Mouse (Mus musculus) adrenal gland, postnatal 4 days (tissue): ENCODE measurements at regions not wholly inside any gene's neighbourhood (a gene's known extent, or its start where the extent isn't known, plus 50 kb on each side); places are given as distances from the start of the nearest gene placed in this dataset.
"Not testable (repeated sequence)": the region's sequence is repeated elsewhere in the genome, so short reads cannot be mapped to it uniquely, and the experiment has no call there.

ENCODE experiments used
- DNase-seq, 2 experiments: peaks; one replicate each; pipeline ENCODE4 v3.0.0; 2021 to 2022; ENCODE audit warnings: low spot score in 2 of 2, mixed read lengths in 2 of 2

DNA sequence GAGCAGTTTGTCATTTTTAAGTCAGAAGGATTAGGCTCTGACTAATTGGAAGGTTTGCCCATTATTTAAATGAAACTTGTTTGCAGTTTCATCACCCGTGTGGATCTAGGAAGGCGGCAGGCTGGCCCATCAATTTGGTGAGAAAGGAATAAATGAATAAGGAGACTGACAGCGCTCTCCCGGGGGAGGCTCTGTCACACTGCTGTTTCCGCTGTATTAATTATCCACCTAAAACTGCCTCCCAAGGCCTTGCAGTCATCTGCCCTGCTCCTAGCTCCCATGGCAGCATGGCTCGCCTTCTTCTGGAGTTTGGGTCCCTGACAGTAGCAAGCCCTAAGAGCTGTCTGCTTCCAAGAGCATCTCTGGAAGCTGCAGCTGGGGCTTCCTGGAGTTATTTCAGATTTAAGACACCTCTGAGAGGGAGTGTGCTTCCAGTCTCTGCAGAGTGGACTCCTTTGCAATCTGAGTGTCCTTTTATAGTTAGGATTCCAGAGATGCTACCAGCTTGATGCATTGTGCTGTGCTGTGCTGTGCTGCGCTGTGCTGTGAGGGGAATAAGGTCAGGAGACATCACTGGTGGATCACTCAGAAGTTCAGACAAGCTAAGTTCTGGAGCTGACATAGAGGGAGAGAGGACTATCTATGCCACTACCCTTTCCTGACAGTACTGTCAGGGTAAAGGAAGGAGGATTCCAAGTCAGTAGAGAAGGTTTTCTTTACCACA is 452.9 kb upstream of the Arid1b start:
- no peak for DNase-seq

DNA sequence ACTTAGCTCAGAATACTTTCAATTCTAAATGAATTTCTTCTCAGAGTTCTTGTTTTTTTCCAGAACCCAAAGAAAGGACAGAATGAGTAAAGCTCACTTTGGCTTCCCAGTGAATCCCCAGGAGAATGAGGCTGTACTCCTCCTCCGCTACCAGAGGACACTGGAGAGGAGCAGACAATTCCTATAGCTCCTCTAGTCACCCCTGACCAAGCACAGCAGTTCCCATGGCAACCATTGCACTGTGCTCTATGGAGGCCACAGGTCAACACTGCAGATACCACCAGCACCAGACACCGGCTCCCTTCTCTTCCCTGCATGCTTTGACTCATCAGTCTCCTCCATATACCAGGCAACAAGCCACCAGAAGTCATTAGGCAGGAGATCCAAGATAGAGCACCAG is 447.6 kb upstream of the Arid1b start:
- DNase-seq = no peak

DNA sequence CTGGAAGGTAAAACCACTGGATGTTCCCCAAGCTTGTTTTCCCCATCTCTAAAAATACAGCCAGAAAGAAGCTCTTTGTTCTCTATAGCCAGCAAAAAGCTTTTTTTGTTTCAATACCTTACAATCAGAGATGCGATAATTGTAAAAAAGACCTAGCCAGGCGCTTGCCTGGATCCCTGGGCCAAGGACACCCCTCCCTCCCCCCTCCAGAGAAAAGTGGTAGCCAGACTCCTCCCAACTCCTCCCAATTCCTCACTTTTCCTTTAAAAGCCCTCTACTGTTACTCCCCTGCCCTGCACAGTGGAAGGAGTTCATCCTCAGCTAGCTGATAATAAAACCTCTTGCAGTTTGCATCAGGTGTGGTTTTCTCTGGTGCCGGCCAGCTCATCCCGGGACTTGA is 441.1 kb upstream of the Arid1b start:
- not testable (repeated sequence) for DNase-seq

DNA sequence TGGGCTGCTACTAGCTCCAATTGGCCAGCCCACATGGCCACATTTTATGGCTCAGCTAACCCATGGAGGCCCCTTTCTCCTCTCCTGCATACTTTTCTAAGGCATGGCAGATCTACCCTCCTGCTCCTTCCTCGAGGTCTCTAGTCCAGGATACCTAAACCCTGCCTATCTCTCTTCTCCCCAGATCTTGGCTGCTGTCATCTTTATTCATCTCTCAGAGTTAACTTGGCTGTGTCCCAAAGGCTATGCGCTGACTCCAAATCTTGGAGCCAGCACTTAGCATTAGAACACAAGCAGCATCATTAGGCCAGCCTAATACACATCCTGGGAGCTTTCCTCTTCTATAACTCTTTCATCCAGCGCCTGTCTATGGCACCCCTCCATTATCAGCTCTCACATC is 430.5 kb upstream of the Arid1b start:
- no peak for DNase-seq

DNA sequence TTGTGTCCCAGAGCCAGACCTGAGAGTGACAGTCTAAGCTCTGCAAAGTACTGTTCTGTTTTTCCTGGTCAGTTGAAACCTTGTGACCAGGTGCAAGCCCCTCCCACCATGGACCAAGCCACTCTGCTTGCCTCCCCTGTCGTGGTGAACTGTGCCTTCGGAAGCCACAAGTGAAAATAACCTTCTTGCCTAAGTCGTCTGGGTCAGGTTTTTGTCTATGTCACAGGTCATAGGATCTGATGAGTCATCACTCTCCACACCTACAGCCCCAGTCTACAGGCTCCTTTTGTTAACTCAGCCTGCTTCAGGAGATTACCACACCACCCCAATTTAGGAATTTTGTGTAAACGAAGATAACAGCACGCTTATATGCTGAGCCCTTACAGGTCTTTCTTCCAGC is 417.2 kb upstream of the Arid1b start:
- no peak for DNase-seq

DNA sequence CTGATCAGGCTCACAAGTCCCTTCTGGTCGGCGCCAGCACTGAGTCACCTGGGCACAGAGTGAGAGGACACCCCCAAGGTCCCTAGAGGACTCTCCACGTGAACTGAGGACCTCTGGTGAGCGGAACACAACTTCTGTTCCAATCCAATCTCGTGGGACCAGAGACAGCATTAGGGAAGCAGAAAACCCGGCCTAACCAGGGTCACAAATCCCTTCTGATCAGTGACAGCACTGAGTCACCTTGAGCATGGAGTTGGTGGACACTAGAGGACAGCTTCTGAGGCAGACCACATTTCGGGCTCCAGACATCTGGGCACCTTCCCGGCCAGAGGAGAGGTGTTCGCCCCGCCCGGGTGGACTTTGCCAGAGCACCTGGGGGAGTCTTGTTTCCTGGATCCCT is 412.3 kb upstream of the Arid1b start:
- DNase-seq = no peak

DNA sequence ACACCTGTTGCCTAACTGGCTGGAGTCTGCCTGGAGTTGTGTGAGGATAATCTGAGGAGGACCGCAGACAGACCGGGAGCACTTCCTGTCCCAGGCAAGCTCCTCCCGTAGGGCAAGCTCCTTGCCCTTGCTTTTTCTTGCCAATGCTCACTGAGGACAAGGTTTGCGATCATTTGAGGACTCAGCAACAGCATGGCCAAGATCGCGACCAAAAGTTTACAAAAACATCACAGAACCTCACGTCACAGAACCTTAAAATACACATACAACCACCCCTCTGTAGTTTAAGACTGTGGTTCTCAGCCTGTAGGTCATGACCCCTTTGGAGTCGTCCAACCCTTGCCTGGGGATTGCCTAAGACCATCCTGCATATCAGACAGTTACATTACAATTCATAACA is 383.7 kb upstream of the Arid1b start:
- DNase-seq = no peak

DNA sequence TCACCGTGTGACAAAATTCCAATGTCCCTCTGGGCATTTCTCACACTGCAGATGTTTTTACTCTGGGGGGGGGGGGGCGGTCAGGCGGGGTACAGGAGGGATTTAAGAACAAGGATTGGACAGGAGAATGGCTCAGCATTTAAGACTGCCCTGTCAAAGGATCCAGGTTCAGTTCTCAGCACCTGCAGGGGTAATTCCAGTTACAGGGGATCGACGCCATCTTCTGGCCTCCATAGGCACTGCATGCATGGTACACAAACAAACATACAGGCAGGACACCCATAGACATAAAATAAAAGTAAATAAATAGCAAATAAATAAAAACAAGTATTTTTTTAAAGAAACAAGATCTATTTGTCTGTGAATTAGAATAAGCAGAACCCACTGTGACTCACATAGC is 383.1 kb upstream of the Arid1b start:
- no peak for DNase-seq

DNA sequence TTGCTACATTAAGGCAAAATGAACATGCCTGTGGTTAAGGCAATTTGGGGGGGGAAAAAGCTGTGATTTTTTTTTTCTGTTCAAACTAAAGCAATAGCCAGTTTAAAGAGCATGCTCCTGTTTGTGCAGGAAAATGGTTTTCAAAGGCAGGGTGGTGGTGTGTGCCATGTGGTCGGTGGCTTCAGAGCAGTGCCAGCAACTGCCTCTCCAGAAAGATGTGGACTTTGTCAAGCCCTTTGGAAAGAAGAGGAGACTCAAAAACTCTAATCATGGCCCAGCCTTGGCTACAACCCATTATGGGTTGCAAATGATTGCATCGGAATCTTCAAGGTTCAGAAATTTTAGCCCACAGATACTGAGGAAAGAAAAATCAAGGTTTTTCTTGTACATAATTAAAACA is 382.4 kb upstream of the Arid1b start:
- no peak for DNase-seq

DNA sequence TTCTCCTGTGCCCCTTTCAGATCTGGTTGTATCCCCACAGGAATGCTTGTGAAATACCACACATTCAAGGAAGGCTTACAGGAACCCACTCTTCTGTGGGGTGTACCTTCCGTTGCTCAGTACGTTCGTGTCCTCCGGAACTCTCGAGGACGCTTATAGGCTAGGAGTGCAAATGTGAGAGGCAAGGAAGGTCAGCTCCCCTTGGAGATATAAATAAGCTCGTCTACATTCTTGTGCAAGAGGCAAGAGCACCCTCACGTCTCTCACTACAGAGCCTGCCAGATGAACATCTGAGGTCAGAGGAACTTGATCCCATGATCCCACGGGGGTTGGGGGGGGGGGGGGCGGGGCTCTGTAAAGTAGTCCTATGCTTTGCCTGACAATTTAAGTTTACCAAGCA is 382.0 kb upstream of the Arid1b start:
- DNase-seq = no peak

DNA sequence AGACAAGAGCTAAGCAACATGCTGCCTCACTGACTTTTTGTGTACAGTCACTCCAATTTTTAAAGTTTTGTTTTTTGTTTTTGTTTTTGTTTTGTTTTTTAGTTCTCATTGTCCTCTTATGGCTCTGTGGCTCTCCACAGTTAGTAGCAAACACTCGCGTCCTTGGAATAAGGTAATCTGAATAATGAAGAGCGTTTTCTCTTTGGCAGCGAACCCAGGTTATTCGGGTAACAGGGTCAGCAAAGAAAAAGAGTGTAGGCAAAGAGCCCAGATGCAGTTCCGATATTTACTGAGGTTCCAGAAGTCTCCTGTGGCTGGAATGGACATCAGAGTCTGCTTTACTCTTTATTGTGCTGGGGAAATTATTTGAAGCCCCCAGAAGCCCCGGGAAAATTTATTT is 381.4 kb upstream of the Arid1b start:
- no peak for DNase-seq

DNA sequence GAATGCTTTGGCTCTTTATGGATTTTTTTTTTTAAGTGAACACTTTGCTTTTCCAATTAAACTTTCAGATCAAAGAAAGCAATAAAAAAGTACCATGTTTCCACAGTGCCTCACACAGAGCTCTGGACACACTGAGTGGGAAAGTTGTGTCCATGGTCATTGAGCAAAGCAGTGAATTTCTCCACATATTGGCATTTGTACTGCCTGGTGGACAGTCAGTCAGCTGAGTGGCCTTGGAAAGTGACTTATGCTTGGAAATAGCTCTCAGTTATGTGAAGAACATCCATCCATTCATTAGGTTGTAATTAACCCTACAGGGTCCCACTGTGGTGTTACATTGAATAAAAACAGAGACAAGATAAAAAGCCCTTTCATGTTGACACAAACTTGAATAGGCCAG is 373.8 kb upstream of the Arid1b start:
- no peak for DNase-seq

DNA sequence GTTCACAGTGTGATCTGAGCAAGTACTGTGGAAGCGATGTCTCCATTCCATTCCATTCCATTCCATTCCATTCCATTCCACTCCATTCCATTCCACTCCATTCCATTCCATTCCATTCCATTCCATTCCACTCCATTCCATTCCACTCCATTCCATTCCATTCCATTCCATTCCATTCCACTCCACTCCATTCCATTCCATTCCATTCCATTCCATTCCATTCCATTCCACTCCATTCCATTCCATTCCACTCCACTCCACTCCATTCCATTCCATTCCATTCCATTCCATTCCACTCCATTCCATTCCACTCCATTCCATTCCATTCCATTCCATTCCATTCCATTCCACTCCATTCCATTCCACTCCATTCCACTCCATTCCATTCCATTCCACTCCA is 368.0 kb upstream of the Arid1b start:
- not testable (repeated sequence) for DNase-seq

DNA sequence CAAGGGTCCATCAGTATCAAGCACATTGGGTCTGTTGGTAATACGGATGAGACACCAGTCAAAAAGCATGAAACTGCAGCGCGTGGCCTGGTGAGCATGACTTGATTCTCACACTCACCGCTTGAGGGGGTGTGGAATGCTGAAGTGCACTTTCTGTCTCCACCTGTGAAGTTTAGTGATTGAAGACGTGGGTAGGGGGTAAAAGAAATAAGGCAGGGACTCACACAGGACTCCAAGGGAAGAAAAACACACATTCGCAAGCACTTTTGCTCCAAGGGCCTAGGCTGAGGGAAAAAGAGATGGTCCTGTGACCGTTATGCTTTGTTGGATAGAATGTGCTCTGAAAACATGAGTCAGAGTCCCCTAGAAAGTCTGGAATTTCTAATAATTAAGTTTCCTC is 366.6 kb upstream of the Arid1b start:
- no peak for DNase-seq

DNA sequence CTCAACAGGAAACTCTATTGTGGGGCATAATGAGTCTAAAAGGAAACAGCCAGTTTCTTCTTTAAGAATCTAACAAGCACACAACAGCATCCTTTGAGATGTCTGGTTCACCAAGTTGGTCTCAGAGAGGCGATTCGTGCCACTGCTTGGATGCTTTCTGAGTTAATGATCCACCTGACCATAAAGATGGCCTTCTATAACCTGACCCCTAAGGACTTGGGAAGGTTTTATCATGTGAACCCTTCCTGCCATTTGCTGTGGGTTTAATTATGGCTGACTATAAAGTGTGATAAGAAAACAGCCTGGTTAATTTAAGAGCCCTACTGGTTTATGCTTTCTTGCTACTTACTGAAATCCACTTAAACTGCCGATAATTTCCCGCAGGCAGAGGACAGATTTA is 363.0 kb upstream of the Arid1b start:
- DNase-seq = no peak

DNA sequence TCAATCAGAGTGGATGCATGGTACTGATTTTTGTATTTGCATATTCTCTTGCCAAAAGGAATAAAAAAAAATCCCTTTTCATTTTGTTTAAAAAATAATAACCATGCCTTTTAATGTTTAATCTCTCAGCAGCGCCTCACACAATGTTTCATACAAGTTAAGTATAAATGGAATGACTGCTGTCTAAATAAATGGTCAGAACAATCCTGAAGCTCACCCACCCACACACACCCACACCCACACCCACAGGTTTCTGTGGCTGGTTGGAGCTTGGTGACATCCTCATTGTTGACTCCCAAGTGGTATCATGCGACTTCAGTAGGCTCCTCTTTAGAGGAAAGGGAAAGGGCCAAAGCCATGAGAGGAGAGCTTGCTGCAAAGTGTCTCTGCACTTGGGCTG is 361.6 kb upstream of the Arid1b start:
- no peak for DNase-seq

DNA sequence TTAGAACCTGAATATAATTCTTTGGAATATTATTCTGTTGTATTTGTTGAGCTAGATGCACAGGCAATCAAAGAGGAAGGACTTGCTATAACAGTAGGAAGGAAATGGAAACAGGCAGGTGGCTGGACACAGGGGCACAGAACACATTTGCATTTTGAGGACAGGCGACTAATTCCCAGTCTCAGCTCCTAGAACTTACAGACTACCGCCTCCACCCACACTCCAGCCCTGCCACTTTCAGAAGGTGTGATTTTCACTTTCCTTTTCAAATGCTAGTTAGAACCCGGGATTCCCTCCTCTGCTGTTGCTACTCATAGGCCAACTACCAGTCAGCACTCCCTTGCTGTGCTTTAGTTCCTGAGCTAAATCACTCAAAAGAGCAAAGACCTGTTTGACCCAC is 360.4 kb upstream of the Arid1b start:
- no peak for DNase-seq

DNA sequence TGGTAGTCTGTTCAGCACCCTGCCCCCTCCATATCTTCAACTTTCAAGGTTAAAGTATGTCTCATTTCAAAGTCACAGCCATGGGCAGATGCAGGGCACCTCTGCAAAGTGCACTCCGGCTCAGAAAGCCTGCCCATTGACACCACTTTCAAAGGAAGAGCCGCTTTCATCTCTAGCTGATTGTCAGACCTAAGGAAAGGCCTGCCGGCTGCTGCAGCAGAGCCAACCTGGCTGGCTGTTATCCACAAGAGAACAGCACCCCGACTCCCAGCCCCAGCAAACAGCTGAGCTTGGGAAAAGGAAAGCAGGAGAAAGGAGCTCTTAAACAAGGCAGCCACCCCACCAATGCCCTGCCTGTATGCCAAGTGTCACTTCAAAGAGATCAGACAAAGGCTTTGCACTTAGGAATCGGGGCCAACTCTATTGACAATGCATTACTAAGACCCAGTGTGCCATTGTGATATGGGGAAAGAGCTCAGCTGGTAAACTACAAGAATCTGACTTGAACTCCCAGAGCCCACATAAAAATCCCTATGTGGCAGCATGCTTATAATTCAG is 357.3 kb upstream of the Arid1b start:
- DNase-seq = no peak

DNA sequence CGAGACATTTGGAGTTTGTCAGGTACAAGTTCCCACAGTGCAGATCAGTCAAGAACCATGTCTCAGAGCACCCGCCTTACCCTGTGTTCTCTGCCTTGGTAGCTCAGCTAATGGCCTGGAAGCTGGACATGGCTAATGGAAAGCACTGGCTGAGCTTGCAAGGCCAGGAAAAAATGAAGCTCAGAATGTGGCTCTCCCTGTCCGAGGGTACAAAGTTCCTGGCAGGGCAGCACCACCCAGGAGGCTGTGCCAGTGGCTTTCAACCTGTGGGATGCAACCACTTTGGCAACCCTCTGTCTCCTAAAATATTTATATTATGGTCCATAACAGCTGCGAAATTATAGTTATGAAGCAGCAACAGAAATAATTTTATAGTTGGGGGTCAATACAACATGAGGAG is 354.6 kb upstream of the Arid1b start:
- DNase-seq = no peak

DNA sequence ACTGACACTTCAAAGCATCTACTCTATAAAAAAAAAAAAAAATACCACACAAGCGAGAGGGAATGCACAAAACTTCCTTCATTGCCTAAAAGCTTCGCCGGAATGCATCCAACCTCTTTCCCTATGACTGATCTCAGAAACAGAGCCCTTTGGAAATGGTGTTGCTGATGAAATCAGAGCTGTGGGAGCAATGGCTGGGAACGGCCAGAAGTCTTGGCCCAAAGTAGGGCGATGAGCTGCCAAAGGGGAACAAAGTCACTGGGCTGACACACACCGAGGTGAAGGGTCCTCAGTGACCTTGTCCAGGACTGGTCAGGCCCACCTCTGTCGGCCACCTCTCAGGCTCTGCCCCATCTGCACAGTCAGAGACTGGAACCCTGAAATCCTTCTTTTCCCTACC is 353.6 kb upstream of the Arid1b start:
- no peak for DNase-seq

DNA sequence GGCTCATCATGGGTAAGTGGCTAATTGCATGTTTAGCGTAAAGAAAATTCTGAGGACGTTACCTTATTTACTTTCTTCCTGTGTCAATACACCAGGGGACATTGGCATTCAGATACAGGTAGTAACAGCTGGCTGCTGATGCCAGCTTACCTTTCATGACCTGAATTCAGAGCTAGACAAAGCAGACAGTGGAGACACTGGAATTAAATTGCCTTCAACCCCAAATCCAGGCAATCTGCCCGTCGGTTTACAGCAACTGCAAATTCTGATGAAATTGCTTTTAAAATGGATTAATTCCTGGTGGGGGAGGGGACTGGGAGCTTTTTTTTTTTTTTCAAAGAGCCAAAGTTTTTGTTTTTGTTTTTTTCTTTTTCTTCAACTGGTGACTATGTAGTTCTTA is 353.0 kb upstream of the Arid1b start:
- no peak for DNase-seq

DNA sequence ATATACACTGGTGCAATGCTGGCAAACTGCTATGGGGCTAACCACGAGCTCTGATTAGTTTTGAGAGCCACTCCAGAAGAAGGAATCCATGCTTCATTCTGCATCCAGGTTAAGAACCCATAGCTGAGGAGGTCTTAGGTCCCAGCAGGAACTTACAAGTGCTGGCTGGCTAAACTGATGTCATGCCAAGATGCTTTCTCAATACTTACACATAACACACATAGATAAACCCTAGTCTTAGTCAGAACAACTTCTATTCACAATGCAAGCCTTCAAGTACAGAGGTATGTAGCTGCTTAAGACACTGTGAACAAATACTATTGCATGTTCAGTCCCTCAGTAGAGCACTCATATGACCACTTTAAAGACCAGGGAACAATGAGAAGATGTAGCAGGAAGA is 352.1 kb upstream of the Arid1b start:
- no peak for DNase-seq

DNA sequence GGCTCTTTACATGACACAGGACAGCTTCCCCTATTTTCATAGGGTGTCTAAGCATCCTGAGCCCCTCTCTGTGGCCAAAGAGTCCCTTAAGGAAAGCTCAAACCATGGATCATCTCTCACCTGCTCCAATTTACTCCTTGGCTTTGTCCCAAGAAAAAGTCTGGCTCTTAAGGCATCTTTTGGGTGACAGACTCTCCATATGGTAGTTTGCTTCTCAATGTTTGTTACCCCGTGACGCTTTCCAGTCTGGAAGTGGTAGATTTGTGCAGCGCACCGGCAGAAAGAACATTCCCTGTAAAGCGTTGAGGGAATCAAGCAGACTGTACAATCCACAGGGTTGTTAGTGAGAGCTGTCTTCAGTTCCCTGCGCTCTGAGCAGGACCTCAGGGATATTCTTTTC is 350.8 kb upstream of the Arid1b start:
- DNase-seq = no peak

DNA sequence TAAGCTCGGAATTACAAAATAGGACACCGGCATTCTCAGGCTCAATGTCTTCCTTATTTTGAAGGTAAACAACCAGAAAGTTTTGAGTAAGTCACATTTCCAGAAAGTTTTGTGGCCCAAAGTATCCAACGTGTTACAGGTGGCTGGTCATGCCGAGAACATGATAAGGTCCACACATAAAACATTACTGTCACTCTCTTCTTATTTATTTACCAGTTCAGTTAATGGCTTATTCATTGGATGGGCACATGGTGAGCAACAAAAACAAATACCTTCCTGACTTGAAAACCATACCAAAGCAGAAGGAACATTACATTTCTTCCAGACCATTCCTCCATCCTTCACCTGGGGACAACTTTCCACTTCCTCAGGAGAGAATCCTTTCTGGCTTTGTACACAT is 345.5 kb upstream of the Arid1b start:
- no peak for DNase-seq
